Mouse (Mus musculus) hindbrain, postnatal 0 days (tissue): Measurements from ENCODE around the gene Tcf3. TPM values are rescaled to one million over a fixed set of nuclear protein-coding genes. Genes with fewer than 3 reads are reported as not detected.

Experiments
- ATAC-seq: fragments of 200-750 bp; cut with Nextera tagmentation; 2 replicates; pipeline ENCODE4 v1.8.0; 2017; ENCODE audit warnings: mild to moderate bottlenecking, moderate TSS enrichment, moderate library complexity
- DNase-seq: peaks from one replicate; pipeline ENCODE4 v3.0.0-alpha.2; 2015; ENCODE audit warnings: low spot score
- H3K27ac ChIP-seq: fragments of 300-500 bp; sonication (generic); 2 replicates; pipeline ENCODE4 v1.5.1; 2014; ENCODE audit warnings: mild to moderate bottlenecking
- H3K27me3 ChIP-seq: fragments of 300-500 bp; sonication (generic); 2 replicates; pipeline ENCODE4 v1.6.1; 2014; ENCODE audit warnings: low read length, mixed read lengths; ENCODE audit not compliant: insufficient read depth
- H3K36me3 ChIP-seq: fragments of 300-500 bp; sonication (generic); 2 replicates; pipeline ENCODE4 v1.6.1; 2014; ENCODE audit warnings: low read length, mixed read lengths; ENCODE audit not compliant: insufficient read depth
- H3K4me1 ChIP-seq: fragments of 300-500 bp; sonication (generic); 2 replicates; pipeline ENCODE4 v1.6.1; 2014; ENCODE audit warnings: antibody characterized with exemption, low read length, mixed read lengths; ENCODE audit not compliant: insufficient read depth
- H3K4me2 ChIP-seq: fragments of 300-500 bp; sonication (generic); 2 replicates; pipeline ENCODE4 v1.6.1; 2014; ENCODE audit warnings: low read depth, mild to moderate bottlenecking, low read length, moderate library complexity, mixed read lengths
- H3K4me3 ChIP-seq: fragments of 300-500 bp; sonication (generic); 2 replicates; pipeline ENCODE4 v1.5.1; 2014; ENCODE audit warnings: low read length
- H3K9ac ChIP-seq: fragments of 300-500 bp; sonication (generic); replicated peaks from 2 replicates; pipeline ENCODE4 v1.6.1; 2014; ENCODE audit warnings: mild to moderate bottlenecking, low read length, moderate library complexity, mixed read lengths
- H3K9me3 ChIP-seq: fragments of 300-500 bp; sonication (generic); 2 replicates; pipeline ENCODE4 v1.6.1; 2016; ENCODE audit warnings: low read length, mixed read lengths
- CTCF ChIP-seq: IDR thresholded peaks from 2 replicates; pipeline ENCODE4 v1.5.1; 2016; ENCODE audit warnings: antibody characterized with exemption, control low read depth, low read depth
- WGBS: fragments of 180-500 bp; shearing (Covaris S2); extraction: QIAGEN DNeasy Blood & Tissue Kit; methylation state at CpG from one replicate; pipeline ENCODE4 v1.1.7; 2014; 5-methylcytosine and 5-hydroxymethylcytosine counted together
- polyA plus RNA-seq: library from polyadenylated mRNA; unstranded; fragments of >200 nt; fragmentation: Nextera tagmentation; extraction: Ambion mirVana; gene quantifications from 2 replicates; pipeline ENCODE4 v1.2.1, GENCODE M21; 2015
- total RNA-seq: library from RNA; depleted of rRNA; stranded (reverse); fragments of >200 nt; gene quantifications from 2 replicates; pipeline ENCODE4 v1.2.3, GENCODE M21; 2014

Tcf3 gene
- total and polyA plus RNA-seq, 2 experiments from 2014 or later, result 36.2 to 132 TPM

DNA sequence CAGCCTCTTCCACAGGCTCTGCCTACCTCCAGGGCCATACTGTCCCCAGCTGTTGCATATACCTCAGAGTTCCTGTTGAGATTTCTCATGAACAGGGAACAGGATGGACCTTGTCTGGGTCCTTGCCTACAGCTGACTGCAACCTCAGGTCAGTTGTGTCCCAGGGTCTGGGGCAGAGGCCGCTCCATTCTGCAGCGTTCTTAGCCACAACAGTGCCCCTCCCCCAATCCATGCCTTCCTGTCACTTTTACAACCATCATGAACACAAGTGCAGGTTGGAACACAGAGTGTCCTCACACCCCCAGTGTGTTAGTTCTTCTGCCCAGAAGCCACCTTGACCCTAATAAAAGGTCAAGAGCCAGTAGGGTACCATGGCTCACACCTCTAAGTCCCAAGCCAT lies 44.7 kb downstream of the Tcf3 start:
- no peak for TF ChIP-seq CTCF
- Histone ChIP-seq H3K9me3 (no peaks in the 10 kb centered on the region), H3K27ac (no peak overlapping the region), H3K27me3 (no peaks in the 10 kb centered on the region), H3K9ac (no peak overlapping the region), H3K36me3 (peaks cover 23% of the 10 kb centered on the region; the same call in 1 of the 2 replicates), H3K4me2 (no peak overlapping the region), H3K4me3 (no peak overlapping the region), H3K4me1 (peaks cover 18% of the 10 kb centered on the region)
- DNase-seq, result no peak
- no peak for ATAC-seq
- WGBS, result 38% methylated on average over 2 of the region's 2 CpGs

DNA sequence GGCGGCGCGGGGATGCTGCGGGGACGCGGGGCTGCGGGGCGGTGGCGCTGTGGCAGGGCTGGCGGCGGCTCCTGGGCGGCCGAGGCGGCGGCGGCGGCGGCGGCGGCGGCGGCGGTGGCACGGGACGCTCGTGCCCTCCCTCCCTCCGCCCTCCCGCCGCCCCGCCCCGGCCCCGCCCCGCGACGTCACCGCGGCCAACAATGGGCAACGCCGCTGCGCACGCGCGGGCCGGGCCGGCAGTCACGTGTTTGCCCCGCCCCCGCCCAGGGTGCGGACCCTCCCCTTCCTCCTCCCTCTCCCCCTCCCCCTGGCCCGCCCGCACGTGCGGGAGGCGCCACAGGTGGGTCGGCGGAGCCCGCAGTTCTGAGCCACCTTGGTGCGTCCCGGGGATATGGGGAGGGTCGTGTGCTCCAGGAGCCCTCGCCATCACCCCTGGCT lies 45.9 kb downstream of the Tcf3 start, which contains the start of gene Mex3d:
Gene Mex3d, minus strand, starts transcription at position 138 of the 438 bp plus-strand sequence.
- Histone ChIP-seq H3K4me2 (peak within 1 kb of the TSS; percentile 99), H3K4me1 (peaks cover 26% of the 10 kb centered on the region), H3K4me3 (peak within 1 kb of the TSS; percentile 95), H3K27me3 (no peaks in the 10 kb centered on the region), H3K9ac (peak within 1 kb of the TSS; percentile 98), H3K27ac (peak within 1 kb of the TSS; percentile 98), H3K36me3 (peaks cover 19% of the 10 kb centered on the region; the same call in 1 of the 2 replicates), H3K9me3 (no peaks in the 10 kb centered on the region)
- no peak for TF ChIP-seq CTCF
- WGBS, result 3% methylated on average over 14 of the region's 61 CpGs
- ATAC-seq, result peak; percentile 61
- DNase-seq, result peak; percentile 95

DNA sequence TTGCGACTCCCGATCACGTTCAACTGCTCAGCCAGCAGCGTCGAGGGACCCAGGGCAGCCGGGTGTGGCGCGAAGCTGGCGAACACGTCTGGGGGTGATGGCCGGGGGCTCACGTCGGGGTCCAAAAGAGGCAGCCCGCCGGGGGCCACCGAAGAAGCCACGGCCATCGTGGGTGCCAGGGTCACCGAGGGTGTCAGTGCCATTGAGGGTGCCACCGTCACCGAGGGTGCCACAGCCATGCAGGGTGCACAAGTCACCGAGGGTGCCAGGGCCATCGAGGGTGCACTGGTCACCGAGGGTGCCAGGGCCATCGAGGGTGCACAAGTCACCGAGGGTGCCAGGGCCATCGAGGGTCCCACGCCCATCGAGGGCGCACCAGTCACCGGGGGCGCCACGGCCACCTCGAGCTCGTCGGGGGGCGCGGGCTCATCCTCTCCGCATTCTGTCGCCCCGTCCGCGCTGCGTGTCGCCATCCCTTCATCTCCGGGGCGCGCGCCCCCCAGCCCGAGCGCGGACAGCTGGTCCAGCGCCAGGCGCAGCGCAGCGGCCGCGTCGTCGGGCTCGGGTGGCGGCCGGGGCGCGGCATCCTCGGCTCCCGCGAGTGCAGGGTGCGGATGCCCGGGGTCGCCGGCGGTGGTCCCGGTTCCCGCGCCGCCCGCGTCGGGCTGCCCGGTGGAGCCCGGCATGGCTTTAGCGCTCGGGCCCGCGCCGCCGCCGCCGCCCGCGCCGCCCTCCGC lies 46.5 kb downstream of the Tcf3 start:
- Histone ChIP-seq H3K36me3 (peaks cover 17% of the 10 kb centered on the region), H3K4me2 (peak overlapping the region; percentile 99), H3K27me3 (no peaks in the 10 kb centered on the region), H3K9me3 (no peaks in the 10 kb centered on the region), H3K4me3 (peak overlapping the region; percentile 95), H3K4me1 (peaks cover 26% of the 10 kb centered on the region), H3K27ac (peak overlapping the region; percentile 98), H3K9ac (peak overlapping the region; percentile 98)
- ATAC-seq (no peak), DNase-seq (peak; percentile 46)
- no peak for TF ChIP-seq CTCF
- 5% methylated on average over 76 of the region's 94 CpGs for WGBS

DNA sequence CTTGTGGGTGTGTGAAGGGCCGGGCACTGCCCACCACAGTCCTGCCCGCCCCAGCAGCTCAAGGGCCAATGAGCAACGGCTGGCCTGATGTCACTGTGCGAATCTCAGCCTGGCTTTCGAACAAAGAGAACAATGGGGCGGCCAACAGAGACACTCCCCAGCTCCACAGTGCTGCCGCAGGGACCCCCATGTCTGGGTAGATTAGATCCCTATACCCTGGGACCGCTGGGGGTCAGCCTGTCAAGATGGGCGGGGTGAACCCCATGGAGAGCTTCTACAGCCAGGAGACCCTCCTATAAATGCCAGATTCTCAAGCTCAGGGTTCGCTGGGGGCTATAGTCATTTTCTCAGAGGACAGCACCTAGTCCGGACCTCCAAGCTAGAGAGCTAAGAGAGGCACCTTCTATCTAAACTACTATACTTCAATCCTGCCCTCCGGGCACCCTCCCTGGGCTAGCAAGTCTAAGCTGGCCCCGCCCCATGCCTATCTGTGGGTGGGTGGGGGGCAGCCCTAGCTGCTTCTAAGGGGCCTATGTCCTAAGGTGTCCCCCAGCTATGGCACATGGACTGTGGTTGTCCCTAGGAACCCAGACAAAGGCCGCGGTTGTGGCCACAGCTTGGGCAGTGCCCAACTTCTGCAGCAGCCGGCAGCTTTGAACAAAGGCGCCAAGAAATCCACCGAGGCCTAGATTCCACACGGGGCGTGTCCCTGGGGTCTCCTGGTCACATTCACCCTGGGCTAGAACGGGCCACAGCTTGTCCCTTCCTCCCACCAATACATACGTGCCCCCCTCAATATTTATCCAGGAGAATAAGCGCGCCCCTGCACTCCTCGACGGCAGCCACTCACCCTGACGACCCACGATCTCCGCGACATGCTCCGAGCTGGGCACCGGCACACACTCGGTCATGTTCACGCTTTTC lies 47.4 kb downstream of the Tcf3 start:
- no peak for TF ChIP-seq CTCF
- Histone ChIP-seq H3K4me2 (peak overlapping the region; percentile 99), H3K27ac (peak overlapping the region; percentile 98), H3K9ac (peak overlapping the region; percentile 98), H3K36me3 (peaks cover 20% of the 10 kb centered on the region), H3K9me3 (no peaks in the 10 kb centered on the region), H3K4me1 (peaks cover 26% of the 10 kb centered on the region), H3K4me3 (peak overlapping the region; percentile 95), H3K27me3 (no peaks in the 10 kb centered on the region)
- ATAC-seq, result peak; percentile 74
- under 1% methylated on average over 34 of the region's 34 CpGs for WGBS
- DNase-seq, result peak; percentile 90

DNA sequence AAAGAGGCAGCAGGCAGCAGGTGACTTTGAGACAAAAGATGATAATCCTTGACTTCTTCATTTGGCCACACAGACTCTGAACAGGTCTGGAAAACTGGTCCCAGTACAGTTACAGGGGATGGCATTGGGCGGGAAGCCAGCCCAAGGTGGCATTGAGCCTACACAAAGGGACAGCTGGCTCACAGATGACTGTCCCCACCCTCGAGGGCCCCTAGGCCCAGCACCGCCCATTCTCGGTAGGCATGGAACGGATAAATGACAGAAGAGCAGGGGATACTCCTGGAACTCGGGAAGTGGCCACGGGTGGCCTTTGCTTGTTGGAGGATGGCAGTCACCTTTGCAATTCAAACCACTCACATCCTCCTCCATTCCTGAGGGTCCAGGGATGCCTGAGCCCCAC lies 48.1 kb downstream of the Tcf3 start:
- peaks cover 26% of the 10 kb centered on the region for H3K36me3 ChIP-seq
- H3K4me3 ChIP-seq, result peak overlapping the region; percentile 95
- ATAC-seq (no peak), DNase-seq (peak; percentile 60)
- TF ChIP-seq CTCF, result no peak
- H3K27ac ChIP-seq, result peak overlapping the region; percentile 98
- WGBS, result 2% methylated on average over 7 of the region's 7 CpGs
- H3K9me3 ChIP-seq, result no peaks in the 10 kb centered on the region
- H3K4me1 ChIP-seq, result peaks cover 26% of the 10 kb centered on the region
- H3K9ac ChIP-seq, result peak overlapping the region; percentile 98
- peak overlapping the region; percentile 99 for H3K4me2 ChIP-seq
- no peaks in the 10 kb centered on the region for H3K27me3 ChIP-seq

GRCm38 (mm10) chr10:80384709-80385108 lies 48.7 kb downstream of the Tcf3 start:
- no peak for TF ChIP-seq CTCF
- WGBS, result 38% methylated on average over 7 of the region's 7 CpGs

More at GRCm38 (mm10) chr10:80384709-80385108, 48.7 kb downstream of the Tcf3 start:
- H3K4me2 ChIP-seq, result peak overlapping the region; percentile 99
- peak overlapping the region; percentile 95 for H3K4me3 ChIP-seq
- peaks cover 32% of the 10 kb centered on the region for H3K36me3 ChIP-seq
- no peaks in the 10 kb centered on the region for H3K9me3 ChIP-seq
- H3K4me1 ChIP-seq, result peaks cover 26% of the 10 kb centered on the region
- DNase-seq, result no peak
- ATAC-seq, result no peak
- H3K9ac ChIP-seq, result peak overlapping the region; percentile 98
- peak overlapping the region; percentile 98; the same call in 1 of the 2 replicates for H3K27ac ChIP-seq
- H3K27me3 ChIP-seq, result no peaks in the 10 kb centered on the region
